Mouse (Mus musculus): Measurements from ENCODE around the gene Skiv2l. TPM values are rescaled to one million over a fixed set of nuclear protein-coding genes. Genes with fewer than 3 reads are reported as not detected.
"Not testable (repeated sequence)": the region's sequence is repeated elsewhere in the genome, so short reads cannot be mapped to it uniquely, and the experiment has no call there.

Gene Skiv2l
- total and polyA plus RNA-seq, 2 experiments from 2014 or later: 42.8 to 97.7 TPM

GRCm38 (mm10) chr17:34813747-34814146, 36.3 kb downstream of the Skiv2l start:
- ATAC-seq: not testable (repeated sequence)
- DNase-seq: peak; percentile 15
- 66% methylated on average over 12 of the region's 12 CpGs for WGBS

DNA sequence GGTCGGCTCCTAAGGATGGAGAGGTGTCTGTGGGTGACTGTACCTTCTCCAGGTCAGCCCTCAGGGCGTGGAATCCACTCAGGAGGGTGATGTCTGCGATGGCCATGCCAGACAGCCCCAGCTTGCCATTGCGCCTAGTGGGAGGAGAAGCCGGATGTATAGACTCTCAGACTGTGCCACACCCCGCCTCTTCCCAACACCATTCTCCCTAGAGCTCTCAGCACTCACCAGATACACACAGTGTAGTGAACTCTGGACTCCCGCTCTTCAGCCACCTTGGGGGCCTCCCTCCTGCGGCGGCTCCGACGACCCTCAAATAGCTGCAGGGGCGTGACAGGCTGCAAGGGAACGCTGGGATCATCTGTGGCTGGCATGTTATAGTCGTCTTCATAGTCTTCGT, 38.7 kb downstream of the Skiv2l start:
- ATAC-seq (no peak), DNase-seq (no peak)
- Histone ChIP-seq H3K4me2 (ENCODE audit: low read depth) (no peak overlapping the region), H3K9ac (no peak overlapping the region), H3K4me1 (ENCODE audit: insufficient read depth) (no peaks in the 10 kb centered on the region), H3K4me3 (ENCODE audit: low read depth, low read length) (no peak overlapping the region), H3K27ac (ENCODE audit: low read depth, low read length) (no peak overlapping the region), H3K27me3 (ENCODE audit: insufficient read depth, low read length) (no peaks in the 10 kb centered on the region), H3K9me3 (ENCODE audit: low read length) (no peaks in the 10 kb centered on the region), H3K36me3 (ENCODE audit: insufficient read depth) (no peaks in the 10 kb centered on the region)
- 73% methylated on average over 15 of the region's 15 CpGs for WGBS
- no peak for TF ChIP-seq CTCF (IDR thresholded peaks at IDR 0.05; ENCODE audit: low read depth)

More at GRCm38 (mm10) chr17:34813747-34814146, 36.3 kb downstream of the Skiv2l start:
- H3K27me3 ChIP-seq (ENCODE audit: insufficient read depth, low read length); H3K36me3 ChIP-seq (ENCODE audit: insufficient read depth); H3K27ac ChIP-seq (ENCODE audit: low read depth, low read length); H3K9me3 ChIP-seq (ENCODE audit: low read length); H3K4me2 ChIP-seq (ENCODE audit: low read depth); H3K4me3 ChIP-seq (ENCODE audit: low read depth, low read length); H3K9ac ChIP-seq; H3K4me1 ChIP-seq (ENCODE audit: insufficient read depth): not testable (repeated sequence)
- TF ChIP-seq CTCF (IDR thresholded peaks at IDR 0.05; ENCODE audit: low read depth): peak; percentile 65

GRCm38 (mm10) chr17:34810811-34811210, 39.2 kb downstream of the Skiv2l start:
- not testable (repeated sequence) for H3K36me3 ChIP-seq (ENCODE audit: insufficient read depth); H3K4me2 ChIP-seq (ENCODE audit: low read depth); ATAC-seq; H3K4me3 ChIP-seq (ENCODE audit: low read depth, low read length); H3K4me1 ChIP-seq (ENCODE audit: insufficient read depth); H3K9me3 ChIP-seq (ENCODE audit: low read length); H3K27me3 ChIP-seq (ENCODE audit: insufficient read depth, low read length); DNase-seq; H3K9ac ChIP-seq; H3K27ac ChIP-seq (ENCODE audit: low read depth, low read length)
- 88% methylated on average over 6 of the region's 8 CpGs for WGBS

DNA sequence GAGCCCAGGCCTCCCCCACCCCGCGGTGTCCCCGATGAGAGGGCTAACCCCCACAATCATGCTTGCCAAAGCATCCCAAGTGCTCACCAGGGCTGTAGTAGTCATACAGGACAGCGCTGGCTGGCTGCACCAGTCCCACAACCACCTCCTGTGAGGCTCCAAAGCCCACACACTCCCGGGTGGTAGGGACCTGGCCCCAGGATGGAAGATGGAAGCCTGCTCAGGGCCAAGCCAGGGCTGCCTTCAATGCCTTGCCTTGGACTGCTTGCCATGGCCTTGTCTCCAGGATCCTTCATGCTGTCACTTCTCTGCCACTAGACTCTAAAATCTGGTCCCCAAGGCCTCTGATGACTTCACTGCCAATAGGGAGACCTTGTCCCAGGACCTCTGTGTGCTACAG, 39.6 kb downstream of the Skiv2l start:
- not testable (repeated sequence) for ATAC-seq

GRCm38 (mm10) chr17:34808599-34809205, 41.3 kb downstream of the Skiv2l start:
- Histone ChIP-seq H3K9me3 (ENCODE audit: low read length) (0 out of 2 replicates have a peak, but pooled peaks cover 4% of the 10 kb centered on the region), H3K4me2 (ENCODE audit: low read depth) (no peak overlapping the region), H3K4me1 (ENCODE audit: insufficient read depth) (no peaks in the 10 kb centered on the region), H3K27ac (ENCODE audit: low read depth, low read length) (no peak overlapping the region), H3K9ac (no peak overlapping the region), H3K4me3 (ENCODE audit: low read depth, low read length) (no peak overlapping the region), H3K27me3 (ENCODE audit: insufficient read depth, low read length) (no peaks in the 10 kb centered on the region), H3K36me3 (ENCODE audit: insufficient read depth) (no peaks in the 10 kb centered on the region)
- DNase-seq (no peak), ATAC-seq (no peak)
- 83% methylated on average over 6 of the region's 6 CpGs for whole genome bisulfite sequencing
- TF ChIP-seq CTCF (IDR thresholded peaks at IDR 0.05; ENCODE audit: low read depth): no peak

More for the DNA sequence above, 39.6 kb downstream of the Skiv2l start:
- H3K9ac ChIP-seq; H3K36me3 ChIP-seq (ENCODE audit: insufficient read depth); H3K4me2 ChIP-seq (ENCODE audit: low read depth); H3K27ac ChIP-seq (ENCODE audit: low read depth, low read length); DNase-seq; H3K9me3 ChIP-seq (ENCODE audit: low read length); H3K4me3 ChIP-seq (ENCODE audit: low read depth, low read length); H3K4me1 ChIP-seq (ENCODE audit: insufficient read depth); H3K27me3 ChIP-seq (ENCODE audit: insufficient read depth, low read length): not testable (repeated sequence)
- WGBS: 84% methylated on average over 5 of the region's 5 CpGs

DNA sequence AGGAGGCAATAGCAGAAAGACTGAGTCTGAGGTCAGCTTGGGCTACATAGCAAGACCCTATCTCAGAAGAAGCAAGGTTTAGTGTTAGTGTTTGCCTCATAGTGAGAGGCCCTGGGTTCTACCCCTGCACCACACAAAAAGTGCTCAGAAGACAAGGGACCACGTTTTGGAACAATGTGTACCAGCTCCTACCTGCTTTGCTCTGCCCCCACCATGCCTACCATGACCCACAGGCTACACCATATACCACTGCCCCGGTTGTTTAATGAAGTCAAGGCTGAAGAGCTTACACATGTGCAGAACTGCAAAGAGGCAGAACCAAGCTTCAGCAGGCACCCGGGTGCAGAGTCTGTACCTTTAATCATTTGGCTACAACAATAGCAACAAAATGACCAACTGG, 42.8 kb downstream of the Skiv2l start:
- no peak overlapping the region for H3K4me2 ChIP-seq (ENCODE audit: low read depth)
- ATAC-seq (no peak), DNase-seq (no peak)
- 0 out of 2 replicates have a peak, but pooled peaks cover 4% of the 10 kb centered on the region for H3K9me3 ChIP-seq (ENCODE audit: low read length)
- WGBS: 64% methylated on average over 3 of the region's 3 CpGs
- H3K4me1 ChIP-seq (ENCODE audit: insufficient read depth): no peaks in the 10 kb centered on the region
- H3K27ac ChIP-seq (ENCODE audit: low read depth, low read length): no peak overlapping the region
- H3K36me3 ChIP-seq (ENCODE audit: insufficient read depth): no peaks in the 10 kb centered on the region
- H3K9ac ChIP-seq: no peak overlapping the region
- H3K27me3 ChIP-seq (ENCODE audit: insufficient read depth, low read length): no peaks in the 10 kb centered on the region
- no peak for TF ChIP-seq CTCF (IDR thresholded peaks at IDR 0.05; ENCODE audit: low read depth)
- no peak overlapping the region for H3K4me3 ChIP-seq (ENCODE audit: low read depth, low read length)

- ATAC-seq (no peak), DNase-seq (no peak)
- Histone ChIP-seq H3K4me2 (ENCODE audit: low read depth) (no peak overlapping the region), H3K4me1 (ENCODE audit: insufficient read depth) (no peaks in the 10 kb centered on the region), H3K36me3 (ENCODE audit: insufficient read depth) (no peaks in the 10 kb centered on the region), H3K27me3 (ENCODE audit: insufficient read depth, low read length) (no peaks in the 10 kb centered on the region), H3K9me3 (ENCODE audit: low read length) (0 out of 2 replicates have a peak, but pooled peaks cover 4% of the 10 kb centered on the region), H3K4me3 (ENCODE audit: low read depth, low read length) (no peak overlapping the region), H3K27ac (ENCODE audit: low read depth, low read length) (no peak overlapping the region), H3K9ac (no peak overlapping the region)
- WGBS: 78% methylated on average over 6 of the region's 6 CpGs
- peak; percentile 45 for TF ChIP-seq CTCF (IDR thresholded peaks at IDR 0.05; ENCODE audit: low read depth)
These were observed 45.0 kb downstream of the Skiv2l start for GRCm38 (mm10) chr17:34804871-34805562.

DNA sequence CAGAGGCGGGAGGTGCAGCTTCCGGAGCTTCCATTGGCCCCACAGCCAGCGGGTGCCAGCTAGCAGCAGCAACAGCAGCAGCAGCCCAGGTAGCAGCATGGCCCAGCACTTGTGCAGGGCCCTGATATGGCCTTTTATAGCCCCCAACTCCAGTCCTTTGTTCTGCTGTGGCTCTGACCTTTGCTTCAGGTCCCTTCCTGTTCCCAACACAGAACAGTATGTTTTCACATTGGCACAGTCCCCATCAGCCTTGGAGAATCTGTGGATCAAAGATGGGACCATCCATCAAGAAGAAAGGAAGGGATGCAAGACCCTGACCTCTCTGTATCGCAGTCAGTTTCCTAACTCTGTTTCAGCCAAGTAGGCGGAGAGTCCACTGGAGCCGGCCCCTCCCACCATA, 45.7 kb downstream of the Skiv2l start, which contains the start of gene Cyp21a1:
Cyp21a1 (minus strand) TSS at position 261 of the 400 bp plus-strand sequence.
- H3K4me3 ChIP-seq (ENCODE audit: low read depth, low read length); H3K27ac ChIP-seq (ENCODE audit: low read depth, low read length); ATAC-seq; H3K27me3 ChIP-seq (ENCODE audit: insufficient read depth, low read length); H3K4me2 ChIP-seq (ENCODE audit: low read depth); H3K9me3 ChIP-seq (ENCODE audit: low read length); DNase-seq; H3K9ac ChIP-seq; H3K4me1 ChIP-seq (ENCODE audit: insufficient read depth); H3K36me3 ChIP-seq (ENCODE audit: insufficient read depth): not testable (repeated sequence)
- 70% methylated on average over 3 of the region's 6 CpGs for WGBS

DNA sequence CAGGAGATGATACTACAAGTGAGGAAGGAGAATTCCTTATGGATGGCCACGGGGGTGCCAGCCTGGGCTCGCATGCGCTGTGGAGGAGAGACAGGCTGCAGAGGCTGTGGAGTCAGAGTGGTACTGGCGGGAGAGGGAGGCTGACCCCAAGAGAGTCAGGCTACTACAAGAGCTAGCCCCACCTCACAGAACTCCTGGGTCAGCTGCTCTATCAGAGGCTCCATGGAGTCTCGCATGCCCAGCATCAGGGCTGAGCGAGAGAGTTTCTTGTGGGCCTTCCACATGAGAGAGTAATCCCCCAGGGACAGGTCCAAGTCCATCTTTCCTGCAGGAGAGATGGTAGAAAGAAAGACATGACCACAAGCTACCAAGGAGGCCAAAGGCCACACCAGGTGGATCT, 46.6 kb downstream of the Skiv2l start:
- not testable (repeated sequence) for H3K27me3 ChIP-seq (ENCODE audit: insufficient read depth, low read length); DNase-seq; H3K4me2 ChIP-seq (ENCODE audit: low read depth); H3K9me3 ChIP-seq (ENCODE audit: low read length); H3K4me1 ChIP-seq (ENCODE audit: insufficient read depth); H3K27ac ChIP-seq (ENCODE audit: low read depth, low read length); H3K36me3 ChIP-seq (ENCODE audit: insufficient read depth); H3K9ac ChIP-seq; H3K4me3 ChIP-seq (ENCODE audit: low read depth, low read length); ATAC-seq
- WGBS: 96% methylated on average over 6 of the region's 6 CpGs

DNA sequence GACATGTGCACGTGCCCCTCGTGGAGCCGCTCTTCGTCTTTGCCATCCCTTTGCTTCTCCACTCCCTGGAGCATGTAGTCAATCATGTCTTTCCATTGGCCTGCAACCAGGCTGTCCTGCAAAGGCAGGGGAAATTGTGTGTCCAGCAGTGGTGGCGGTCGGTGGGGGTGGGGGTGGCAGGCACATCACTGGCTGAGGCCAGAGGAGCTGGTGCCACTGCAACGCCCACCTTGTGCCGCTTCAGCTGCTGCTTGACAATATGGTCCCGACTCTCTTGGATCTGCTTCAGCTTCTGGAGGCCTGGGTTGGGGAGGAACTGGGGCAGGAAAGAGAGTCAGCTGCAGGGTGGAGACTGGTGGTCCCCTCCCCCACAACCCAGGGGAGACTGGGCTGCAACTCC, 47.3 kb downstream of the Skiv2l start:
- H3K27ac ChIP-seq (ENCODE audit: low read depth, low read length); ATAC-seq; H3K36me3 ChIP-seq (ENCODE audit: insufficient read depth); H3K9ac ChIP-seq; H3K9me3 ChIP-seq (ENCODE audit: low read length); H3K4me3 ChIP-seq (ENCODE audit: low read depth, low read length); DNase-seq; H3K4me1 ChIP-seq (ENCODE audit: insufficient read depth); H3K27me3 ChIP-seq (ENCODE audit: insufficient read depth, low read length); H3K4me2 ChIP-seq (ENCODE audit: low read depth): not testable (repeated sequence)
- 95% methylated on average over 9 of the region's 9 CpGs for WGBS

All from forebrain, postnatal 0 days (tissue).